Mouse (Mus musculus) G1E (cell line): ENCODE results near the gene Tmem94. TPM values are rescaled to one million over a fixed set of nuclear protein-coding genes. Genes with fewer than 3 reads are reported as not detected.

Experiments
- ATAC-seq: 2 replicates; pipeline ENCODE4 v1.8.0; 2016; ENCODE audit warnings: mild to moderate bottlenecking; ENCODE audit not compliant: insufficient number of reproducible peaks, poor library complexity, low FRiP score, severe bottlenecking; ENCODE audit errors: extremely low read depth
- DNase-seq: peaks from one replicate; pipeline ENCODE4 v3.0.0; 2012; ENCODE audit warnings: low spot score
- H3K27me3 ChIP-seq: 2 replicates; pipeline ENCODE4 v1.6.1; 2012; ENCODE audit warnings: mild to moderate bottlenecking, low read length, inconsistent platforms; ENCODE audit not compliant: insufficient read depth
- H3K36me3 ChIP-seq: replicated peaks from 2 replicates; pipeline ENCODE3; 2012; ENCODE audit warnings: mild to moderate bottlenecking, inconsistent platforms
- H3K4me1 ChIP-seq: 2 replicates; pipeline ENCODE4 v1.6.1; 2012; ENCODE audit warnings: low read depth, low read length, inconsistent platforms, mixed read lengths; ENCODE audit not compliant: insufficient read depth
- H3K4me3 ChIP-seq: 2 replicates; pipeline ENCODE4 v1.5.1; 2012; ENCODE audit warnings: low read depth, mild to moderate bottlenecking, inconsistent platforms, low read length, moderate library complexity, mixed read lengths
- H3K9me3 ChIP-seq: replicated peaks from 2 replicates; pipeline ENCODE4 v1.6.1; 2012; ENCODE audit warnings: inconsistent platforms
- CTCF ChIP-seq: IDR thresholded peaks from 2 replicates; pipeline ENCODE4 v1.5.1; 2012; ENCODE audit warnings: low read depth, low read length, inconsistent platforms, mixed read lengths
- GATA1 ChIP-seq: IDR thresholded peaks from 2 replicates; pipeline ENCODE4 v1.6.1; 2012; ENCODE audit warnings: borderline replicate concordance, low read length, inconsistent platforms, mixed read lengths
- GATA2 ChIP-seq: IDR thresholded peaks from 2 replicates; pipeline ENCODE4 v1.6.1; 2012; ENCODE audit warnings: low read depth, low read length, inconsistent platforms, borderline replicate concordance
- POLR2AphosphoS5 ChIP-seq: IDR thresholded peaks from 2 replicates; pipeline ENCODE4 v1.6.1; 2012; ENCODE audit warnings: low read depth, low read length, inconsistent platforms; ENCODE audit not compliant: insufficient replicate concordance
- TAL1 ChIP-seq: conservative IDR thresholded peaks from 2 replicates; pipeline ENCODE4 v1.6.1; 2012; ENCODE audit warnings: low read depth, low read length, inconsistent platforms, mixed read lengths
- polyA plus RNA-seq: library from polyadenylated mRNA; stranded (reverse); fragments of >175 nt; gene quantifications from 2 replicates; pipeline ENCODE4 v1.2.3, GENCODE M21; 2012
- total RNA-seq, 2 experiments: library from RNA; stranded (forward) in 1 of 2; stranded (reverse) in 1 of 2; fragments of 200-1000 nt in 1 of 2; fragments of >200 nt in 1 of 2; fragmentation: Nextera tagmentation in 1 of 2; gene quantifications; 2 replicates each; pipeline ENCODE4 v1.2.3; 2014 to 2017

The Tmem94 gene
- total and polyA plus RNA-seq, 3 experiments = 18.1 to 67.9 (median 53.1) TPM

GRCm38 (mm10) chr11:115834033-115834432 is 68.8 kb downstream of the Tmem94 start:
- no peak for ATAC-seq
- Histone ChIP-seq H3K9me3 (no peaks in the 10 kb centered on the region), H3K4me1 (peaks cover 82% of the 10 kb centered on the region), H3K27me3 (peaks cover 6% of the 10 kb centered on the region; the same call in 1 of the 2 replicates), H3K4me3 (no peak overlapping the region), H3K36me3 (peaks cover 65% of the 10 kb centered on the region)
- TF ChIP-seq TAL1 (no peak), GATA1 (no peak), GATA2 (no peak), CTCF (no peak), POLR2AphosphoS5 (no peak)
- DNase-seq = no peak

DNA sequence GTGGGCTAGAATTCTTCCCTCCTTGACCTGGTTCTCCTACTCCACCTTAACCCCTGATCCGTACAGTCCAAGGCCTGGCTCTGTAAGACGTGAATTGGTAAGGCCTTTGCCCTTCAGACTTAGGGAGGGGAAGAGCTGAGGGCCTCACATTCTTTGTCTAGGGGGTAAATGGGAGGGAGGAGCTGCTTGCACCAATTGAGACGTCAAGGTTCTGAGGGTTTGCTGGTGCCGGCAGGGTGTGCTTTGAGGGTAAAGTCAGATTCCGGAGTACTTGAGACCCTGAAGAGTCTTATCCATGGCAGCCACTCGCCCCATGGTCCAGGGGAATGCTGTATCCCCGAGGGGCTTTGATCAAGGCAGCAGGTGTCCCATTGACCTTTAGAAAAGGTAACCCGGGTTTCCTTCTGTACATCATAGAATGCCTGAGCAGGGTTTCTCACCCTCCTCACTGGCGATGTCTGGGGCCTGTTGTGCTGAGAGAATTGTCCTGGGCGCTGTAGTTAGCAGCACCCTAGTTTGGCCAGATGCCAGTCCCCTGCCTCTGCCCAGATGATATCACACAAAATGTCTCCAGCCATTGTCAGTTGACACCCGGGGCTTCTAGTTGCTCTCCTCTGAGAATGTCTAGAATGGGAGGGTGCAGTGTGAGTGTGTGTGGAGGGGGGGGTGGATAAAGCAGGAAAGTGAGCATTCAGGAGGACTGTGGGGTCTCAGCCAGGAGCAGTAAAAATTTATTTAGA is 71.6 kb downstream of the Tmem94 start:
- no peaks in the 10 kb centered on the region for H3K27me3 ChIP-seq
- no peak overlapping the region for H3K4me3 ChIP-seq
- ATAC-seq (no peak), DNase-seq (no peak)
- peaks cover 57% of the 10 kb centered on the region for H3K36me3 ChIP-seq
- H3K4me1 ChIP-seq = peaks cover 71% of the 10 kb centered on the region
- no peaks in the 10 kb centered on the region for H3K9me3 ChIP-seq
- TF ChIP-seq CTCF (no peak), GATA1 (no peak), TAL1 (no peak)

DNA sequence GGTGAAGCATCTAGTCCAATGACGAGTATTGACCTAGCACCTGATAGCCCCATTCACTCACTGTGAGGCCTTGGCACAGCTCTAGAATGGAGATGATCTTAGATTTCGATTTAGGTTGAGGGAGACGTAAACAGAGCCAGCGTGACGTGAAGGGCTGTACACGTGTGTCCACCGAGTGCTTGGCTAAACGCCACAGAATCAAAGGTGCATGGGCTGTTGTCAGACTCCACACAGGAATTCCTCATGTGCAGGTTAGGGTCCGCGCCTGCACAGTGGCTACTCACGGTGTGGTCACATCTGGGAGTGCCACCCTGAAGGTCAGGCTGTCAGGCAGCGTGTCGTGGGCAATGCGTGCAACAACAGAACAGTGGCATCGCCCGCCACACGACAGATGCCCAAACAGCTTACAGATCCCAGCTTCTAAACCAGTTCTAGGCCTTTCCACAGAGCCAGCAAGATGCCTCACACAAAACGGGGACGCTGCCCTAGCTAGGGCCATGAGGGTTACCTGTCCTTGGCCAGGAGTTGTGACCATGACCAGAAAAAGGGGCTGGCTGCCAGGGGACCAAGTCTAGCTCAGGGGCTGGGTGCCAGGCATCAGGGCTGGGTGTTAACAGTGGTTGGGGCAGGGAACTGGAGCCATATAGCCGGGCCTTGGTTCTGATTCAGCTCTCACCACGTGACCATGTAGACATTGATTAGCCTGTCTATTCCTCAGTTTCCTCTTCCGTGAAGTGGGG is 72.5 kb downstream of the Tmem94 start:
- Histone ChIP-seq H3K4me3 (no peak overlapping the region; the same call in 1 of the 2 replicates), H3K36me3 (peaks cover 51% of the 10 kb centered on the region), H3K9me3 (no peaks in the 10 kb centered on the region), H3K4me1 (peaks cover 71% of the 10 kb centered on the region), H3K27me3 (no peaks in the 10 kb centered on the region)
- no peak for ATAC-seq
- DNase-seq = no peak
- no peak for TF ChIP-seq POLR2AphosphoS5
- no peak for TF ChIP-seq TAL1
- no peak for TF ChIP-seq CTCF
- TF ChIP-seq GATA1 = no peak
- TF ChIP-seq GATA2 = no peak

DNA sequence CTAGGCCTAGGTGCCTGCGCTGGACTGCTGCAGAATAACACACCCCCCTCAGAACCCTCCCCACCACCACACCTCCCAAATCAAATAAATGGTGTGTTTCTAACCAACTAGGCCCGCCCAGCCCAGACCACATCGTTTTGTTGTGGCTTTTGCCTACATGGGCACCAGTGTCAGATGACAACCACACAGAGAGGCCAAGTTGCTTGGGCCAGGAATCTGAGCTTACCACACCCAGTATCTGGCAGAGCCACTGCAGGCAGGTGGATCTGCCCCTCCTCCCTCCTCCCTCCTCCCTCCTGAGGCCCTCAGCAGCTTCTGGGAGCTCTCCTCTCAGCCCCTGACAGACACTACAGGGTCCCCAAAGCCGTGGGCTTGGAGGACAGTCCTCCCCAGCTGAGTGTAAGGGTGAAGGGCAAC is 73.7 kb downstream of the Tmem94 start:
- DNase-seq (peak; percentile 33), ATAC-seq (peak; percentile 46; the same call in 1 of the 2 replicates)
- Histone ChIP-seq H3K4me1 (peaks cover 71% of the 10 kb centered on the region), H3K36me3 (peaks cover 55% of the 10 kb centered on the region), H3K4me3 (peak overlapping the region; percentile 41; the same call in 1 of the 2 replicates), H3K27me3 (no peaks in the 10 kb centered on the region), H3K9me3 (no peaks in the 10 kb centered on the region)
- no peak for TF ChIP-seq GATA1
- no peak for TF ChIP-seq POLR2AphosphoS5
- TF ChIP-seq CTCF = no peak
- TF ChIP-seq TAL1 = no peak
- no peak for TF ChIP-seq GATA2

- no peak for ATAC-seq
- DNase-seq = no peak
- TF ChIP-seq TAL1 (no peak), GATA2 (no peak), GATA1 (no peak), CTCF (no peak), POLR2AphosphoS5 (no peak)
- Histone ChIP-seq H3K4me3 (no peak overlapping the region; the same call in 1 of the 2 replicates), H3K27me3 (no peaks in the 10 kb centered on the region), H3K36me3 (peaks cover 57% of the 10 kb centered on the region), H3K9me3 (no peaks in the 10 kb centered on the region), H3K4me1 (peaks cover 73% of the 10 kb centered on the region)
Measured at GRCm38 (mm10) chr11:115839732-115840131, 74.5 kb downstream of the Tmem94 start.

GRCm38 (mm10) chr11:115841044-115841443 is 75.8 kb downstream of the Tmem94 start:
- no peaks in the 10 kb centered on the region for H3K27me3 ChIP-seq
- H3K36me3 ChIP-seq = peaks cover 54% of the 10 kb centered on the region
- no peak for ATAC-seq
- TF ChIP-seq GATA2 (no peak), TAL1 (no peak), CTCF (no peak), GATA1 (no peak), POLR2AphosphoS5 (no peak)
- DNase-seq = no peak
- H3K4me1 ChIP-seq = peaks cover 77% of the 10 kb centered on the region
- no peaks in the 10 kb centered on the region for H3K9me3 ChIP-seq
- H3K4me3 ChIP-seq = no peak overlapping the region
